Mouse (Mus musculus): Measurements from ENCODE around the gene Jsrp1.

- no peak for TF ChIP-seq CTCF (conservative IDR thresholded peaks at IDR 0.05; ENCODE audit: low read length)
- no peak for TF ChIP-seq NANOG (IDR thresholded peaks at IDR 0.05; ENCODE audit: borderline replicate concordance, low read length)
These were observed 30.0 kb upstream of the Jsrp1 start for GRCm38 (mm10) chr10:80843087-80843930.

All from E14TG2a.4 (cell line).